Mouse (Mus musculus) Muller cell, postnatal 12 days (primary cell): ENCODE data around the gene Prim2.

Experiments
- DNase-seq: peaks from one replicate; pipeline ENCODE4 v3.0.0-alpha.2; 2015; ENCODE audit errors: inconsistent ontology term

Prim2 gene

DNA sequence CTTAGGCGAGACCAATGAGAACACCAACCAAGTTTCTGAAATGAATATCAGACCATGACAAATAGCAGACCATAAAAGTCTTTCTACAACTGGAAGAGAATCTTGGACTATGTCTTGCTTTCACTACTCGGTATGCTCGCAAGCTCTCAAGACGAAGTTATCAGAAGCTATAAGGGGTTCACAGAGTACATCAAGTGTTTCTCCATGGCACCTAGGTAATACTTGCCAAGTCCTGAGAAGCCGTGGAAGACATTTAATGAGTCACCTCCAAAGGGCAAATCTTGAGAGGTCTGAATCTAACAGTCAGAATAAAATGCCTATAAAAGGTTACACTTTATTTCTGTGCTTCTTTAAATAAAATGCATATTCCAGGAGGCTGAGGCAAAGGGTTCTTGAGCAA is 181.2 kb downstream of the Prim2 start:
- no peak for DNase-seq

- DNase-seq = no peak
These were observed 185.8 kb downstream of the Prim2 start for GRCm38 (mm10) chr1:33483746-33484145.

DNA sequence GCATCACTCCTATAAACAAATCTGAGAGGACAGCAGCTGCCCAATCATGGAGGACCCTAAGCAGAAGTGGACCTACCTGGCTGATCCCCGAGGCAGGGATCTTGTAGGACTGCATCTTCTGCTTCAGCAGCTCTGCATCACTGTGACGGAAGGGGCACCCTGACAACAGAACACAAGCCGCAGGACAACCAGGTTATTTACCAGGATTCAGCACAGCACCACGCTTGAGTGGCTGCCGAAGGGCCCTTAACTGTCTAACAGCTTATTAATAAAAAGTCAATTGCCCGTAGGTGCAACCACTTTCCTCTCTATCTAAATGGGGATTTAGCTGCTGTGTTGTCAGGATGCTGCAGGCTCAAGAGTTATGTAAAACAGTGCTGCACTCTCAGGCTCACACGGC is 189.2 kb downstream of the Prim2 start:
- DNase-seq = no peak

- no peak for DNase-seq
These were observed 198.5 kb downstream of the Prim2 start for GRCm38 (mm10) chr1:33471069-33471468.

GRCm38 (mm10) chr1:33470222-33470621 is 199.4 kb downstream of the Prim2 start:
- DNase-seq = no peak

- no peak for DNase-seq
These were observed 205.4 kb downstream of the Prim2 start for GRCm38 (mm10) chr1:33464234-33464633.

- no peak for DNase-seq
These were observed 208.9 kb downstream of the Prim2 start for GRCm38 (mm10) chr1:33460703-33461102.

- DNase-seq = no peak
These were observed 209.3 kb downstream of the Prim2 start for GRCm38 (mm10) chr1:33460262-33460661.

GRCm38 (mm10) chr1:33458950-33459349 is 210.6 kb downstream of the Prim2 start:
- no peak for DNase-seq

GRCm38 (mm10) chr1:33454251-33454650 is 215.3 kb downstream of the Prim2 start:
- DNase-seq = no peak

- DNase-seq = no peak
These were observed 216.3 kb downstream of the Prim2 start for GRCm38 (mm10) chr1:33453299-33453698.

- DNase-seq = no peak
These were observed 222.4 kb downstream of the Prim2 start for GRCm38 (mm10) chr1:33447179-33447578.

GRCm38 (mm10) chr1:33436167-33436566 is 233.4 kb downstream of the Prim2 start:
- no peak for DNase-seq
